In the genomic region with DNA sequence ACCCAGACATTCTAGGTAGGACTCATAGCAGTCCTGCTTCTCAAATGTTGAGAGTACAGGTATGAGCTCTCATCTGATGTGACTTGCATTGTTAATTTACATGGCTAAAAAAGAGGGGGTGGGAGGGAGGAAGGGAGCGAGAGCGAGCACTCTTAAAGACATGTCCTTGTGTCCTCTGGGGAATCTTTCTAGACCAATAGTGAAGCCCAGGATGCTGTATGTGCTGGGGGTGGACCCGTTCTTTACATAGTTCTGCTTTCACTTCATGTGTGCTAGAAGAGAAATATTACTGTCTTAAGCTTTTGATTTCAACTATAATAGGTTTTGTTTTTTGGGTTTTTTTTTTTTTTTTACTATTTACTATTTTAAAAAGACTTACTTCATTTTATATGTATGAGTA, we compare ENCODE assay signal across 15 mouse cellular contexts.
"Had no signal": no experiment of that assay in that cellular context is flagged by ENCODE, and none has a peak within 500 bp of the region (broad histone marks: within the 10 kb centered on the region; RNA-seq: fewer than 3 reads in every experiment).

No protein-coding gene starts in this region.

- H3K36me3 ChIP-seq: liver, embryonic 13.5 days had no signal

- H3K4me3 ChIP-seq: layer of hippocampus, adult 2 months; liver, embryonic 13.5 days had no signal

- H3K27me3 ChIP-seq: liver, embryonic 13.5 days had no signal

- H3K9ac ChIP-seq: liver, embryonic 13.5 days had no signal

- DNase-seq: kidney, adult 2 months; kidney, postnatal 25 days; liver, embryonic 13.5 days; lung, adult 2 months; lung, postnatal 14 days; lung, postnatal 4 days; midbrain, embryonic 14.5 days; retina, postnatal 1 day; thymus, adult 2 months; thymus, postnatal 14 days; thymus, postnatal 4 days had no signal

- H3K27ac ChIP-seq: kidney, postnatal 0 days; liver, embryonic 13.5 days; stomach, postnatal 0 days had no signal

- H3K9me3 ChIP-seq: liver, embryonic 13.5 days had no signal

- H3K4me2 ChIP-seq: liver, embryonic 13.5 days; midbrain, embryonic 11.5 days had no signal
